Mouse (Mus musculus): Measurements from ENCODE around the gene Inca1.

Inca1 gene

GRCm38 (mm10) chr11:70701221-70701955 is 1.4 kb upstream of the Inca1 start:
- peak; percentile 56 for DNase-seq

GRCm38 (mm10) chr11:70700613-70701012 is 658 bp upstream of the Inca1 start:
- DNase-seq = peak; percentile 85

- no peak for DNase-seq
Measured at GRCm38 (mm10) chr11:70699051-70699450, 904 bp downstream of the Inca1 start.

- no peak for DNase-seq
Measured at GRCm38 (mm10) chr11:70697376-70697775, 2.6 kb downstream of the Inca1 start.

GRCm38 (mm10) chr11:70693504-70693903 is 6.5 kb downstream of the Inca1 start:
- DNase-seq = no peak

- no peak for DNase-seq
Measured at GRCm38 (mm10) chr11:70689578-70689977, 10.4 kb downstream of the Inca1 start.

- DNase-seq = no peak
Measured at GRCm38 (mm10) chr11:70688372-70688771, 11.6 kb downstream of the Inca1 start.

- DNase-seq = peak; percentile 89
Measured at GRCm38 (mm10) chr11:70687601-70688199, 12.3 kb downstream of the Inca1 start, which contains the start of gene Camta2. Camta2 (minus strand) TSS chr11:70688105.

GRCm38 (mm10) chr11:70686901-70687566 is 12.9 kb downstream of the Inca1 start:
- DNase-seq = peak; percentile 85

- DNase-seq = no peak
Measured at GRCm38 (mm10) chr11:70683640-70684039, 16.3 kb downstream of the Inca1 start.

- no peak for DNase-seq
Measured at GRCm38 (mm10) chr11:70681897-70682581, 17.9 kb downstream of the Inca1 start.

- DNase-seq = no peak
Measured at GRCm38 (mm10) chr11:70681170-70681569, 18.8 kb downstream of the Inca1 start.

- DNase-seq = no peak
Measured at GRCm38 (mm10) chr11:70679894-70680293, 20.1 kb downstream of the Inca1 start.

GRCm38 (mm10) chr11:70679361-70679760 is 20.6 kb downstream of the Inca1 start:
- DNase-seq = no peak

GRCm38 (mm10) chr11:70678576-70678975 is 21.4 kb downstream of the Inca1 start:
- no peak for DNase-seq

- DNase-seq = no peak
Measured at GRCm38 (mm10) chr11:70678092-70678491, 21.9 kb downstream of the Inca1 start.

- DNase-seq = peak; percentile 38
Measured at GRCm38 (mm10) chr11:70674501-70674900, 25.5 kb downstream of the Inca1 start.

- DNase-seq = peak; percentile 36
Measured at GRCm38 (mm10) chr11:70674014-70674413, 25.9 kb downstream of the Inca1 start.

GRCm38 (mm10) chr11:70671333-70672047 is 28.5 kb downstream of the Inca1 start:
- peak; percentile 35 for DNase-seq

GRCm38 (mm10) chr11:70670483-70670882 is 29.5 kb downstream of the Inca1 start:
- DNase-seq = no peak

- peak; percentile 87 for DNase-seq
Measured at GRCm38 (mm10) chr11:70669582-70670345, 30.2 kb downstream of the Inca1 start.
